Comparison of ENCODE assay signal across 12 mouse cellular contexts in genomic region chr10:88350687-88351086, GRCm38 (mm10).
"Had no signal": no experiment of that assay in that cellular context is flagged by ENCODE, and none has a peak within 500 bp of the region (broad histone marks: within the 10 kb centered on the region; RNA-seq: fewer than 3 reads in every experiment).

No protein-coding gene starts in this region.

- H3K27ac ChIP-seq: hindbrain, postnatal 0 days; layer of hippocampus, adult 2 months; left cerebral cortex, adult 2 months; liver, embryonic 12.5 days; midbrain, embryonic 13.5 days; stomach, postnatal 0 days had no signal

- H3K9ac ChIP-seq: liver, embryonic 12.5 days; midbrain, embryonic 13.5 days had no signal

- H3K4me1 ChIP-seq: midbrain, embryonic 13.5 days had no signal

- H3K9me3 ChIP-seq: liver, embryonic 12.5 days; midbrain, embryonic 13.5 days had no signal

- H3K4me2 ChIP-seq: liver, embryonic 12.5 days; midbrain, embryonic 13.5 days had no signal

- DNase-seq: kidney, adult 11 months; kidney, adult 9 months; kidney, postnatal 10 days; kidney, postnatal 4 days; right cerebral cortex, adult 18-20 months; thymus, postnatal 4 days had no signal

- H3K4me3 ChIP-seq: layer of hippocampus, adult 2 months; left cerebral cortex, adult 2 months; liver, embryonic 12.5 days; midbrain, embryonic 13.5 days had no signal

- H3K36me3 ChIP-seq: liver, embryonic 12.5 days; midbrain, embryonic 13.5 days had no signal

- ATAC-seq: hindbrain, postnatal 0 days; liver, embryonic 12.5 days; midbrain, embryonic 13.5 days had no signal
